Mouse (Mus musculus): ENCODE data around the gene Gm13691. TPM values are rescaled to one million over a fixed set of nuclear protein-coding genes. Genes with fewer than 3 reads are reported as not detected.
"Not testable (repeated sequence)": the region's sequence is repeated elsewhere in the genome, so short reads cannot be mapped to it uniquely, and the experiment has no call there.

Gm13691 gene
- polyA plus RNA-seq, 1 experiment from 2014 or later, result not detected

GRCm38 (mm10) chr2:83984443-83984842 lies 5.9 kb upstream of the Gm13691 start, which contains the start of gene Gm13697:
Gm13697 (plus strand) TSS chr2:83984743.
- H3K4me3 ChIP-seq (ENCODE audit: low read depth, low read length); DNase-seq (ENCODE audit: low spot score); H3K4me2 ChIP-seq; H3K27ac ChIP-seq (ENCODE audit: low read depth, low read length); H3K9ac ChIP-seq (ENCODE audit: low read depth, low read length); H3K4me1 ChIP-seq (replicated peaks; ENCODE audit: control insufficient read depth, insufficient read depth, low read length); H3K9me3 ChIP-seq (ENCODE audit: control insufficient read depth, low read length); H3K36me3 ChIP-seq (ENCODE audit: control insufficient read depth, insufficient read depth, low read length); H3K27me3 ChIP-seq (replicated peaks; ENCODE audit: control insufficient read depth, insufficient read depth, low read length); ATAC-seq (replicated peaks; ENCODE audit: low FRiP score): not testable (repeated sequence)
- no CpG with 5 or more reads among the region's 6 CpGs for WGBS

GRCm38 (mm10) chr2:83993639-83994255 lies 3.4 kb downstream of the Gm13691 start:
- 25% methylated on average over 7 of the region's 9 CpGs for WGBS
- not testable (repeated sequence) for DNase-seq (ENCODE audit: low spot score); H3K4me1 ChIP-seq (replicated peaks; ENCODE audit: control insufficient read depth, insufficient read depth, low read length); H3K9ac ChIP-seq (ENCODE audit: low read depth, low read length); ATAC-seq (replicated peaks; ENCODE audit: low FRiP score); H3K27me3 ChIP-seq (replicated peaks; ENCODE audit: control insufficient read depth, insufficient read depth, low read length); H3K4me2 ChIP-seq; H3K27ac ChIP-seq (ENCODE audit: low read depth, low read length); H3K9me3 ChIP-seq (ENCODE audit: control insufficient read depth, low read length); H3K4me3 ChIP-seq (ENCODE audit: low read depth, low read length); H3K36me3 ChIP-seq (ENCODE audit: control insufficient read depth, insufficient read depth, low read length)

- not testable (repeated sequence) for H3K9me3 ChIP-seq (ENCODE audit: control insufficient read depth, low read length); DNase-seq (ENCODE audit: low spot score); H3K4me3 ChIP-seq (ENCODE audit: low read depth, low read length); H3K4me1 ChIP-seq (replicated peaks; ENCODE audit: control insufficient read depth, insufficient read depth, low read length); H3K4me2 ChIP-seq; H3K27me3 ChIP-seq (replicated peaks; ENCODE audit: control insufficient read depth, insufficient read depth, low read length); H3K9ac ChIP-seq (ENCODE audit: low read depth, low read length); H3K27ac ChIP-seq (ENCODE audit: low read depth, low read length); ATAC-seq (replicated peaks; ENCODE audit: low FRiP score); H3K36me3 ChIP-seq (ENCODE audit: control insufficient read depth, insufficient read depth, low read length)
- no CpG with 5 or more reads among the region's 3 CpGs for WGBS
These were observed 4.2 kb downstream of the Gm13691 start for GRCm38 (mm10) chr2:83994526-83994925.

- no peak overlapping the region for H3K27ac ChIP-seq (ENCODE audit: low read depth, low read length)
- no peak for DNase-seq (ENCODE audit: low spot score)
- WGBS, result 60% methylated on average over 1 of the region's 1 CpGs
- no peaks in the 10 kb centered on the region for H3K36me3 ChIP-seq (ENCODE audit: control insufficient read depth, insufficient read depth, low read length)
- no peaks in the 10 kb centered on the region for H3K27me3 ChIP-seq (replicated peaks; ENCODE audit: control insufficient read depth, insufficient read depth, low read length)
- H3K4me2 ChIP-seq, result no peak overlapping the region
- H3K4me3 ChIP-seq (ENCODE audit: low read depth, low read length), result no peak overlapping the region
- H3K9ac ChIP-seq (ENCODE audit: low read depth, low read length), result no peak overlapping the region
- ATAC-seq (replicated peaks; ENCODE audit: low FRiP score), result no peak
- H3K9me3 ChIP-seq (ENCODE audit: control insufficient read depth, low read length), result no peaks in the 10 kb centered on the region
- H3K4me1 ChIP-seq (replicated peaks; ENCODE audit: control insufficient read depth, insufficient read depth, low read length), result peaks cover 4% of the 10 kb centered on the region; the same call in 1 of the 2 replicates
These were observed 18.6 kb downstream of the Gm13691 start for GRCm38 (mm10) chr2:84008913-84009312.

GRCm38 (mm10) chr2:84009818-84010217 lies 19.5 kb downstream of the Gm13691 start:
- Histone ChIP-seq H3K36me3 (ENCODE audit: control insufficient read depth, insufficient read depth, low read length) (no peaks in the 10 kb centered on the region), H3K4me2 (no peak overlapping the region), H3K9me3 (ENCODE audit: control insufficient read depth, low read length) (no peaks in the 10 kb centered on the region), H3K9ac (ENCODE audit: low read depth, low read length) (no peak overlapping the region), H3K4me1 (replicated peaks; ENCODE audit: control insufficient read depth, insufficient read depth, low read length) (peaks cover 4% of the 10 kb centered on the region; the same call in 1 of the 2 replicates), H3K27ac (ENCODE audit: low read depth, low read length) (no peak overlapping the region), H3K27me3 (replicated peaks; ENCODE audit: control insufficient read depth, insufficient read depth, low read length) (no peaks in the 10 kb centered on the region), H3K4me3 (ENCODE audit: low read depth, low read length) (no peak overlapping the region)
- DNase-seq (ENCODE audit: low spot score) (no peak), ATAC-seq (replicated peaks; ENCODE audit: low FRiP score) (no peak)
- 35% methylated on average over 3 of the region's 3 CpGs for WGBS

- no peak for ATAC-seq (replicated peaks; ENCODE audit: low FRiP score)
- Histone ChIP-seq H3K36me3 (ENCODE audit: control insufficient read depth, insufficient read depth, low read length) (no peaks in the 10 kb centered on the region), H3K4me1 (replicated peaks; ENCODE audit: control insufficient read depth, insufficient read depth, low read length) (peaks cover 6% of the 10 kb centered on the region; the same call in 1 of the 2 replicates), H3K27ac (ENCODE audit: low read depth, low read length) (no peak overlapping the region), H3K4me2 (no peak overlapping the region), H3K9ac (ENCODE audit: low read depth, low read length) (no peak overlapping the region), H3K4me3 (ENCODE audit: low read depth, low read length) (no peak overlapping the region), H3K9me3 (ENCODE audit: control insufficient read depth, low read length) (no peaks in the 10 kb centered on the region), H3K27me3 (replicated peaks; ENCODE audit: control insufficient read depth, insufficient read depth, low read length) (no peaks in the 10 kb centered on the region)
- 69% methylated on average over 6 of the region's 6 CpGs for WGBS
- no peak for DNase-seq (ENCODE audit: low spot score)
These were observed 24.2 kb downstream of the Gm13691 start for GRCm38 (mm10) chr2:84014572-84014971.

GRCm38 (mm10) chr2:84016291-84016690 lies 25.9 kb downstream of the Gm13691 start:
- H3K9me3 ChIP-seq (ENCODE audit: control insufficient read depth, low read length); H3K4me3 ChIP-seq (ENCODE audit: low read depth, low read length); ATAC-seq (replicated peaks; ENCODE audit: low FRiP score); H3K27me3 ChIP-seq (replicated peaks; ENCODE audit: control insufficient read depth, insufficient read depth, low read length); H3K4me2 ChIP-seq; H3K36me3 ChIP-seq (ENCODE audit: control insufficient read depth, insufficient read depth, low read length); DNase-seq (ENCODE audit: low spot score); H3K4me1 ChIP-seq (replicated peaks; ENCODE audit: control insufficient read depth, insufficient read depth, low read length); H3K27ac ChIP-seq (ENCODE audit: low read depth, low read length); H3K9ac ChIP-seq (ENCODE audit: low read depth, low read length): not testable (repeated sequence)
- 81% methylated on average over 4 of the region's 5 CpGs for WGBS

- WGBS, result 54% methylated on average over 3 of the region's 3 CpGs
- no peak overlapping the region for H3K4me2 ChIP-seq
- ATAC-seq (replicated peaks; ENCODE audit: low FRiP score) (no peak), DNase-seq (ENCODE audit: low spot score) (no peak)
- no peaks in the 10 kb centered on the region for H3K9me3 ChIP-seq (ENCODE audit: control insufficient read depth, low read length)
- H3K27me3 ChIP-seq (replicated peaks; ENCODE audit: control insufficient read depth, insufficient read depth, low read length), result no peaks in the 10 kb centered on the region
- no peak overlapping the region for H3K4me3 ChIP-seq (ENCODE audit: low read depth, low read length)
- 0 out of 2 replicates have a peak, but pooled peaks cover 2% of the 10 kb centered on the region for H3K4me1 ChIP-seq (replicated peaks; ENCODE audit: control insufficient read depth, insufficient read depth, low read length)
- no peak overlapping the region for H3K27ac ChIP-seq (ENCODE audit: low read depth, low read length)
- no peak overlapping the region for H3K9ac ChIP-seq (ENCODE audit: low read depth, low read length)
- no peaks in the 10 kb centered on the region for H3K36me3 ChIP-seq (ENCODE audit: control insufficient read depth, insufficient read depth, low read length)
These were observed 28.0 kb downstream of the Gm13691 start for GRCm38 (mm10) chr2:84018330-84018729.

All from liver, embryonic 11.5 days (tissue).